Mouse (Mus musculus) small intestine, adult 2 months (tissue): ENCODE results near the gene Fga. TPM values are rescaled to one million over a fixed set of nuclear protein-coding genes. Genes with fewer than 3 reads are reported as not detected.

Experiments
- H3K27ac ChIP-seq: fragments of 200-500 bp; 2 replicates; pipeline ENCODE4 v1.5.1; 2012; ENCODE audit warnings: low read depth, low read length, control low read depth, inconsistent platforms; ENCODE audit not compliant: insufficient read depth
- H3K27me3 ChIP-seq: fragments of 200-500 bp; 2 replicates; pipeline ENCODE4 v1.6.1; 2012; ENCODE audit warnings: mild to moderate bottlenecking, moderate library complexity, low read length, inconsistent platforms; ENCODE audit not compliant: control insufficient read depth, insufficient read depth
- H3K36me3 ChIP-seq: fragments of 200-500 bp; 2 replicates; pipeline ENCODE4 v1.6.1; 2012; ENCODE audit warnings: mild to moderate bottlenecking, low read length, control low read depth, inconsistent platforms; ENCODE audit not compliant: control insufficient read depth, insufficient read depth
- H3K4me1 ChIP-seq: fragments of 200-500 bp; 2 replicates; pipeline ENCODE4 v1.6.1; 2012; ENCODE audit warnings: low read length, inconsistent platforms, mixed read lengths; ENCODE audit not compliant: control insufficient read depth, insufficient read depth, insufficient read length
- H3K4me3 ChIP-seq: fragments of 200-500 bp; 2 replicates; pipeline ENCODE4 v1.5.1; 2012; ENCODE audit warnings: low read depth, mild to moderate bottlenecking, control low read depth, inconsistent platforms, low read length, moderate library complexity
- CTCF ChIP-seq: fragments of 200-500 bp; IDR thresholded peaks from 2 replicates; pipeline ENCODE4 v1.5.1; 2012; ENCODE audit warnings: low read depth, mild to moderate bottlenecking, control low read depth, inconsistent platforms, low read length, moderate library complexity, mixed read lengths; ENCODE audit not compliant: insufficient replicate concordance, insufficient read length; ENCODE audit errors: extremely low read depth
- POLR2A ChIP-seq: fragments of 200-500 bp; IDR thresholded peaks from 2 replicates; pipeline ENCODE4 v1.6.1; 2012; ENCODE audit warnings: low read depth, mild to moderate bottlenecking, control low read depth, inconsistent platforms, low read length, moderate library complexity
- WGBS: fragments of 180-500 bp; shearing (Covaris S2); methylation state at CpG from one replicate; pipeline ENCODE4 v1.1.7; 2018; 5-methylcytosine and 5-hydroxymethylcytosine counted together
- polyA plus RNA-seq: library from polyadenylated mRNA; depleted of rRNA; stranded (reverse); fragments of >200 nt; gene quantifications from 2 replicates; pipeline ENCODE4 v1.2.3, GENCODE M21; 2012

Fga gene
- polyA plus RNA-seq, 1 experiment = not detected

GRCm38 (mm10) chr3:83042451-83042850, 16.6 kb downstream of the Fga start:
- H3K4me3 ChIP-seq = no peak overlapping the region
- no peaks in the 10 kb centered on the region for H3K4me1 ChIP-seq
- 88% methylated on average over 5 of the region's 5 CpGs for WGBS
- H3K27ac ChIP-seq = no peak overlapping the region
- H3K27me3 ChIP-seq = no peaks in the 10 kb centered on the region; the same call in 1 of the 2 replicates
- TF ChIP-seq CTCF (no peak), POLR2A (no peak)
- H3K36me3 ChIP-seq = no peaks in the 10 kb centered on the region

GRCm38 (mm10) chr3:83046649-83047048, 20.8 kb downstream of the Fga start:
- WGBS = 83% methylated on average over 11 of the region's 11 CpGs
- H3K27ac ChIP-seq = no peak overlapping the region
- H3K4me3 ChIP-seq = no peak overlapping the region

DNA sequence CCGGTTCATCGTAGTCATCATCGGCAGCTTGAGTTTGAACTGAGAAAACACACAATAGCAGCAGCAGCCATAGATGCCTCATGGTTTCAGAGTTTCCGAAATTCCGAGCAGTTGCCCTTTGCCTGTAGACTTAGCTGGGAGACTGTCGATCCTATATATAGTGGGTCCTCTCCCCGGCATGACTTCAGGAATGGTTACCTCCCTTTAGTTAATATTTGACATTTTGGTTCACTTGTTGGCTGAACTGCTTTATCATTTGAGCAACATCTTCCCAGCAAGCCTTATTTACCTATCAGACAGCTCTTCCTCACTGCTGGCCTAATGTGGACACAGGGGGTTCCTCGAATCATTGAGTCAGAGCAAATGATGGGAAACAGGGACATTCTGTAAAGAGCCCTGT, 23.8 kb downstream of the Fga start, which contains the start of gene Fgb:
Gene Fgb (minus strand): TSS at position 184 of the 400 bp plus-strand sequence.
- Histone ChIP-seq H3K4me1 (no peaks in the 10 kb centered on the region; the same call in 1 of the 2 replicates), H3K36me3 (no peaks in the 10 kb centered on the region), H3K27me3 (no peaks in the 10 kb centered on the region; the same call in 1 of the 2 replicates), H3K4me3 (no peak within 1 kb of the TSS), H3K27ac (no peak within 1 kb of the TSS)
- no peak for TF ChIP-seq CTCF
- TF ChIP-seq POLR2A = no peak
- 52% methylated on average over 8 of the region's 8 CpGs for WGBS

More at GRCm38 (mm10) chr3:83046649-83047048, 20.8 kb downstream of the Fga start:
- Histone ChIP-seq H3K36me3 (no peaks in the 10 kb centered on the region), H3K27me3 (no peaks in the 10 kb centered on the region; the same call in 1 of the 2 replicates), H3K4me1 (no peaks in the 10 kb centered on the region)
- TF ChIP-seq POLR2A = no peak
- no peak for TF ChIP-seq CTCF

DNA sequence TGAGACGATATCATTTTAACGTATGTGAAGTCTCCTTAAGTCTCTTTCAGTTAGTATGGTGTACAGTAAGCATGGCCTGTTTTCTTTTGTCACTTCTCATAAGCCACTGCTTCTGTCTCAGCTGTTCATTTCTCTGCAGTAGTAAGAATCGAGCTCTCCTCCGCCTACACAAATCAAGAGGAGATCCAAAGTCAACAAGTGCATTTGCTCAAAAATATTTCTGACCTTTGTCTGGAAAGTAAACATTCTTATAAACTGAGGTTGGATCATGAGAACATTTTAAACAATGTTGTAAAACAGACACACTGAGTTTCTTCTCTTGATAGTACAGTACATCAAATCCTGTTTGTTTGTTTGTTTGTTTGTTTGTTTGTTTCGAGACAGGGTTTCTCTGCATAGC, 24.8 kb downstream of the Fga start:
- H3K27me3 ChIP-seq = no peaks in the 10 kb centered on the region; the same call in 1 of the 2 replicates
- TF ChIP-seq CTCF (no peak), POLR2A (no peak)
- H3K27ac ChIP-seq = no peak overlapping the region
- no peaks in the 10 kb centered on the region; the same call in 1 of the 2 replicates for H3K4me1 ChIP-seq
- no peaks in the 10 kb centered on the region for H3K36me3 ChIP-seq
- WGBS = 52% methylated on average over 5 of the region's 5 CpGs
- no peak overlapping the region for H3K4me3 ChIP-seq

- WGBS = 63% methylated on average over 5 of the region's 5 CpGs
- Histone ChIP-seq H3K27me3 (no peaks in the 10 kb centered on the region), H3K27ac (no peak overlapping the region), H3K4me1 (no peaks in the 10 kb centered on the region; the same call in 1 of the 2 replicates), H3K36me3 (no peaks in the 10 kb centered on the region; the same call in 1 of the 2 replicates), H3K4me3 (no peak overlapping the region)
- TF ChIP-seq POLR2A = no peak
- no peak for TF ChIP-seq CTCF
These were observed 26.2 kb downstream of the Fga start for GRCm38 (mm10) chr3:83052102-83052501.

- H3K4me3 ChIP-seq = no peak overlapping the region
- TF ChIP-seq POLR2A (no peak), CTCF (no peak)
- no peaks in the 10 kb centered on the region for H3K27me3 ChIP-seq
- H3K36me3 ChIP-seq = peaks cover 2% of the 10 kb centered on the region; the same call in 1 of the 2 replicates
- H3K27ac ChIP-seq = no peak overlapping the region
- 88% methylated on average over 7 of the region's 7 CpGs for WGBS
- H3K4me1 ChIP-seq = no peaks in the 10 kb centered on the region; the same call in 1 of the 2 replicates
These were observed 27.2 kb downstream of the Fga start for GRCm38 (mm10) chr3:83053126-83053525.

DNA sequence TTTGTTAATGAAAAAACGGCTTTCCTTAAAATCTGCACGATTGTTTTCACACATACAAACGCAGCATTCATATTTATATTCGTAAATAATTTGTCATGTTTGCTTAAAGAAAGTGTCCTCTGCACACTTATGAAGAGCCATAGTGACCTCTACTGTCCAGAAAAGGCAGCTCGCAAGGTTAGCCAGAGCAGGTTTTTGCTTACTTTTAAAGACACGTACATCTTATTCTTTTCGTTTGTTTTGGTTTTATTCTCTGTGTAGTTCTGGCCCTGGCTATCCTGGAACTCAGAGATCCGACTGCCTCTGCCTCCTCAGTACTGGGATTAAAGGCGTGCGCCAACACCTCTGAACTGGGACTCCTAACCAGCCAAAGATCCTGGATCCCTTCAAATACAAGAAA, 27.9 kb downstream of the Fga start:
- H3K36me3 ChIP-seq = peaks cover 6% of the 10 kb centered on the region
- H3K4me3 ChIP-seq = no peak overlapping the region
- no peaks in the 10 kb centered on the region for H3K27me3 ChIP-seq
- no peaks in the 10 kb centered on the region; the same call in 1 of the 2 replicates for H3K4me1 ChIP-seq
- WGBS = 17% methylated on average over 10 of the region's 10 CpGs
- no peak overlapping the region for H3K27ac ChIP-seq
- TF ChIP-seq POLR2A (no peak), CTCF (no peak)
